Mouse (Mus musculus) midbrain, postnatal 0 days (tissue): Measurements from ENCODE around the gene Casp12. TPM values are rescaled to one million over a fixed set of nuclear protein-coding genes. Genes with fewer than 3 reads are reported as not detected.
"Not testable (repeated sequence)": the region's sequence is repeated elsewhere in the genome, so short reads cannot be mapped to it uniquely, and the experiment has no call there.

Experiments used
- ATAC-seq: fragments of 200-750 bp; cut with Nextera tagmentation; 2 replicates; pipeline ENCODE4 v1.8.0; 2017; ENCODE audit warnings: moderate number of reproducible peaks, mild to moderate bottlenecking, moderate TSS enrichment, moderate library complexity; ENCODE audit not compliant: low FRiP score
- DNase-seq: peaks from one replicate; pipeline ENCODE4 v3.0.0-alpha.2; 2015; ENCODE audit warnings: low spot score
- H3K27ac ChIP-seq: fragments of 300-500 bp; sonication (generic); 2 replicates; pipeline ENCODE4 v1.5.1; 2014; ENCODE audit warnings: low read depth, mild to moderate bottlenecking, low read length, mixed read lengths
- H3K27me3 ChIP-seq: fragments of 300-500 bp; sonication (generic); 2 replicates; pipeline ENCODE4 v1.6.1; 2014; ENCODE audit warnings: low read length, control low read depth, mixed read lengths; ENCODE audit not compliant: insufficient read depth
- H3K36me3 ChIP-seq: fragments of 300-500 bp; sonication (generic); 2 replicates; pipeline ENCODE4 v1.6.1; 2014; ENCODE audit warnings: low read length, control low read depth, mixed read lengths; ENCODE audit not compliant: insufficient read depth
- H3K4me1 ChIP-seq: fragments of 300-500 bp; sonication (generic); 2 replicates; pipeline ENCODE4 v1.6.1; 2014; ENCODE audit warnings: mild to moderate bottlenecking, control low read depth, antibody characterized with exemption, low read length, mixed read lengths; ENCODE audit not compliant: insufficient read depth
- H3K4me2 ChIP-seq: fragments of 300-500 bp; sonication (generic); 2 replicates; pipeline ENCODE4 v1.6.1; 2014; ENCODE audit warnings: low read depth, mild to moderate bottlenecking, low read length, mixed read lengths; ENCODE audit not compliant: poor library complexity, severe bottlenecking
- H3K4me3 ChIP-seq: fragments of 300-500 bp; sonication (generic); 2 replicates; pipeline ENCODE4 v1.5.1; 2014; ENCODE audit warnings: low read depth, mild to moderate bottlenecking, low read length, moderate library complexity
- H3K9ac ChIP-seq: fragments of 300-500 bp; sonication (generic); replicated peaks from 2 replicates; pipeline ENCODE4 v1.6.1; 2014; ENCODE audit warnings: mild to moderate bottlenecking, low read length, moderate library complexity, mixed read lengths; ENCODE audit not compliant: poor library complexity, severe bottlenecking
- H3K9me3 ChIP-seq: fragments of 300-500 bp; sonication (generic); 2 replicates; pipeline ENCODE4 v1.6.1; 2016; ENCODE audit warnings: low read length, control low read depth
- CTCF ChIP-seq: IDR thresholded peaks from 2 replicates; pipeline ENCODE4 v1.5.1; 2016; ENCODE audit warnings: antibody characterized with exemption, mild to moderate bottlenecking
- WGBS: fragments of 180-500 bp; shearing (Covaris S2); extraction: QIAGEN DNeasy Blood & Tissue Kit; methylation state at CpG from one replicate; pipeline ENCODE4 v1.1.7; 2014; 5-methylcytosine and 5-hydroxymethylcytosine counted together
- polyA plus RNA-seq: library from polyadenylated mRNA; unstranded; fragments of >200 nt; fragmentation: Nextera tagmentation; extraction: Ambion mirVana; gene quantifications from 2 replicates; pipeline ENCODE4 v1.2.1, GENCODE M21; 2015
- total RNA-seq: library from RNA; depleted of rRNA; stranded (reverse); fragments of >200 nt; gene quantifications from 2 replicates; pipeline ENCODE4 v1.2.3, GENCODE M21; 2014

Gene Casp12
- total and polyA plus RNA-seq, 2 experiments from 2014 or later, result 0.44 to 0.84 TPM

GRCm38 (mm10) chr9:5347381-5347780, 2.2 kb downstream of the Casp12 start:
- Histone ChIP-seq H3K4me2 (no peak overlapping the region), H3K9ac (no peak overlapping the region), H3K27ac (no peak overlapping the region), H3K36me3 (no peaks in the 10 kb centered on the region), H3K9me3 (no peaks in the 10 kb centered on the region), H3K27me3 (no peaks in the 10 kb centered on the region), H3K4me3 (no peak overlapping the region), H3K4me1 (no peaks in the 10 kb centered on the region)
- DNase-seq (no peak), ATAC-seq (no peak)
- TF ChIP-seq CTCF, result no peak
- WGBS, result 85% methylated on average over 4 of the region's 4 CpGs

- H3K9ac ChIP-seq, result no peak overlapping the region
- no peak for ATAC-seq
- H3K27ac ChIP-seq, result no peak overlapping the region
- no peaks in the 10 kb centered on the region for H3K27me3 ChIP-seq
- TF ChIP-seq CTCF, result no peak
- H3K36me3 ChIP-seq, result no peaks in the 10 kb centered on the region
- WGBS, result 82% methylated on average over 2 of the region's 2 CpGs
- no peaks in the 10 kb centered on the region for H3K9me3 ChIP-seq
- H3K4me1 ChIP-seq, result no peaks in the 10 kb centered on the region
- H3K4me2 ChIP-seq, result no peak overlapping the region
- no peak for DNase-seq
- no peak overlapping the region for H3K4me3 ChIP-seq
These were observed 8.4 kb downstream of the Casp12 start for GRCm38 (mm10) chr9:5353673-5354072.

GRCm38 (mm10) chr9:5356801-5357200, 11.6 kb downstream of the Casp12 start:
- DNase-seq (no peak), ATAC-seq (no peak)
- Histone ChIP-seq H3K4me2 (no peak overlapping the region), H3K27ac (no peak overlapping the region), H3K27me3 (no peaks in the 10 kb centered on the region), H3K4me1 (no peaks in the 10 kb centered on the region), H3K9ac (no peak overlapping the region), H3K36me3 (no peaks in the 10 kb centered on the region), H3K4me3 (no peak overlapping the region), H3K9me3 (no peaks in the 10 kb centered on the region)
- TF ChIP-seq CTCF, result no peak

- Histone ChIP-seq H3K4me3 (no peak overlapping the region), H3K4me1 (no peaks in the 10 kb centered on the region), H3K9ac (no peak overlapping the region), H3K27ac (no peak overlapping the region), H3K4me2 (no peak overlapping the region), H3K36me3 (no peaks in the 10 kb centered on the region), H3K27me3 (no peaks in the 10 kb centered on the region), H3K9me3 (no peaks in the 10 kb centered on the region)
- ATAC-seq, result no peak
- no peak for DNase-seq
- TF ChIP-seq CTCF, result no peak
These were observed 48.3 kb downstream of the Casp12 start for GRCm38 (mm10) chr9:5393561-5393960.

GRCm38 (mm10) chr9:5395861-5396260, 50.6 kb downstream of the Casp12 start:
- ATAC-seq, DNase-seq, H3K4me3 ChIP-seq, H3K9me3 ChIP-seq, H3K27ac ChIP-seq, H3K9ac ChIP-seq, H3K36me3 ChIP-seq, H3K27me3 ChIP-seq, H3K4me2 ChIP-seq, H3K4me1 ChIP-seq: not testable (repeated sequence)
- WGBS, result 90% methylated on average over 5 of the region's 5 CpGs

GRCm38 (mm10) chr9:5410988-5411568, 65.8 kb downstream of the Casp12 start:
- Histone ChIP-seq H3K4me2 (no peak overlapping the region), H3K36me3 (no peaks in the 10 kb centered on the region), H3K4me3 (no peak overlapping the region), H3K4me1 (no peaks in the 10 kb centered on the region), H3K9ac (no peak overlapping the region), H3K27me3 (no peaks in the 10 kb centered on the region), H3K27ac (no peak overlapping the region), H3K9me3 (no peaks in the 10 kb centered on the region)
- ATAC-seq (no peak), DNase-seq (no peak)
- WGBS, result 91% methylated on average over 1 of the region's 1 CpGs
- TF ChIP-seq CTCF, result no peak
